Mouse (Mus musculus) liver, postnatal 0 days (tissue): ENCODE data around the gene Gm10282. TPM values are rescaled to one million over a fixed set of nuclear protein-coding genes. Genes with fewer than 3 reads are reported as not detected.

ENCODE experiments used
- ATAC-seq: fragments of 200-750 bp; cut with Nextera tagmentation; 2 replicates; pipeline ENCODE4 v1.8.0; 2017; ENCODE audit warnings: mild to moderate bottlenecking, moderate library complexity
- DNase-seq: peaks from one replicate; pipeline ENCODE4 v3.0.0-alpha.2; 2016
- H3K27ac ChIP-seq: fragments of 300-500 bp; sonication (generic); 2 replicates; pipeline ENCODE4 v1.5.1; 2014; ENCODE audit warnings: antibody characterized with exemption, moderate library complexity, mild to moderate bottlenecking, low read depth
- H3K27me3 ChIP-seq: fragments of 300-500 bp; sonication (generic); 2 replicates; pipeline ENCODE4 v1.6.1; 2014; ENCODE audit warnings: low read length, control low read depth, mixed read lengths; ENCODE audit not compliant: insufficient read depth
- H3K36me3 ChIP-seq: fragments of 300-500 bp; sonication (generic); replicated peaks from 2 replicates; pipeline ENCODE4 v1.6.1; 2014; ENCODE audit warnings: mild to moderate bottlenecking, control low read depth, low read length, moderate library complexity, mixed read lengths; ENCODE audit not compliant: insufficient read depth
- H3K4me1 ChIP-seq: fragments of 300-500 bp; sonication (generic); 2 replicates; pipeline ENCODE4 v1.6.1; 2014; ENCODE audit warnings: antibody characterized with exemption, mild to moderate bottlenecking, control low read depth; ENCODE audit not compliant: insufficient read depth
- H3K4me2 ChIP-seq: fragments of 300-500 bp; sonication (generic); 2 replicates; pipeline ENCODE4 v1.6.1; 2014; ENCODE audit warnings: low read depth, mild to moderate bottlenecking, low read length, moderate library complexity, mixed read lengths
- H3K4me3 ChIP-seq: fragments of 300-500 bp; sonication (generic); 2 replicates; pipeline ENCODE4 v1.5.1; 2014; ENCODE audit warnings: low read depth, low read length
- H3K9ac ChIP-seq: fragments of 300-500 bp; sonication (generic); replicated peaks from 2 replicates; pipeline ENCODE4 v1.6.1; 2014; ENCODE audit warnings: mild to moderate bottlenecking, moderate library complexity
- H3K9me3 ChIP-seq: fragments of 300-500 bp; sonication (generic); 2 replicates; pipeline ENCODE4 v1.6.1; 2016; ENCODE audit warnings: mild to moderate bottlenecking, control low read depth, low read length, mixed read lengths
- CTCF ChIP-seq: sonication (generic); IDR thresholded peaks from 2 replicates; pipeline ENCODE4 v1.5.1; 2016; ENCODE audit warnings: antibody characterized with exemption, low read depth
- EP300 ChIP-seq: IDR thresholded peaks from 2 replicates; pipeline ENCODE4 v1.6.1; 2016; ENCODE audit warnings: antibody characterized with exemption, low read depth, mild to moderate bottlenecking
- WGBS: fragments of 180-500 bp; shearing (Covaris S2); extraction: QIAGEN DNeasy Blood & Tissue Kit; methylation state at CpG from one replicate; pipeline ENCODE4 v1.1.7; 2014; ENCODE audit not compliant: insufficient replicate concordance; 5-methylcytosine and 5-hydroxymethylcytosine counted together
- polyA plus RNA-seq: library from polyadenylated mRNA; unstranded; fragments of >200 nt; fragmentation: Nextera tagmentation; extraction: Ambion mirVana; gene quantifications from 2 replicates; pipeline ENCODE4 v1.2.1, GENCODE M21; 2015

The Gm10282 gene
- polyA plus RNA-seq, 1 experiment from 2014 or later: 6.4 TPM

- H3K9me3 ChIP-seq: no peaks in the 10 kb centered on the region
- no peak for DNase-seq
- H3K27me3 ChIP-seq: no peaks in the 10 kb centered on the region
- no peak for ATAC-seq
- H3K36me3 ChIP-seq: no peaks in the 10 kb centered on the region
- H3K4me3 ChIP-seq: no peak overlapping the region
- no peaks in the 10 kb centered on the region for H3K4me1 ChIP-seq
- H3K27ac ChIP-seq: no peak overlapping the region
- TF ChIP-seq EP300 (no peak), CTCF (no peak)
- no peak overlapping the region for H3K9ac ChIP-seq
- WGBS: 68% methylated on average over 3 of the region's 3 CpGs
- H3K4me2 ChIP-seq: no peak overlapping the region
Measured at GRCm38 (mm10) chr8:72329116-72329515, 24.1 kb upstream of the Gm10282 start.

- peaks cover 9% of the 10 kb centered on the region; the same call in 1 of the 2 replicates for H3K4me1 ChIP-seq
- peaks cover 13% of the 10 kb centered on the region for H3K27me3 ChIP-seq
- no peak overlapping the region for H3K27ac ChIP-seq
- TF ChIP-seq EP300 (no peak), CTCF (no peak)
- no peak for DNase-seq
- no peak overlapping the region for H3K4me3 ChIP-seq
- H3K36me3 ChIP-seq: peaks cover 15% of the 10 kb centered on the region
- H3K9me3 ChIP-seq: no peaks in the 10 kb centered on the region
- 79% methylated on average over 2 of the region's 2 CpGs for WGBS
- H3K9ac ChIP-seq: no peak overlapping the region
- no peak overlapping the region for H3K4me2 ChIP-seq
- ATAC-seq: no peak
Measured at GRCm38 (mm10) chr8:72324708-72325107, 19.6 kb upstream of the Gm10282 start.

- no peak for TF ChIP-seq CTCF
- TF ChIP-seq EP300: no peak
- Histone ChIP-seq H3K36me3 (peaks cover 15% of the 10 kb centered on the region), H3K27me3 (peaks cover 17% of the 10 kb centered on the region), H3K9ac (no peak overlapping the region), H3K27ac (no peak overlapping the region), H3K4me2 (no peak overlapping the region), H3K9me3 (no peaks in the 10 kb centered on the region), H3K4me3 (no peak overlapping the region), H3K4me1 (peaks cover 13% of the 10 kb centered on the region; the same call in 1 of the 2 replicates)
- DNase-seq (no peak), ATAC-seq (no peak)
- WGBS: 78% methylated on average over 10 of the region's 10 CpGs
Measured at GRCm38 (mm10) chr8:72324036-72324706, 19.1 kb upstream of the Gm10282 start.

GRCm38 (mm10) chr8:72323131-72323725 is 18.2 kb upstream of the Gm10282 start:
- peaks cover 13% of the 10 kb centered on the region; the same call in 1 of the 2 replicates for H3K4me1 ChIP-seq
- DNase-seq (no peak), ATAC-seq (no peak)
- H3K27me3 ChIP-seq: peaks cover 18% of the 10 kb centered on the region
- H3K9me3 ChIP-seq: no peaks in the 10 kb centered on the region
- peaks cover 15% of the 10 kb centered on the region for H3K36me3 ChIP-seq
- 57% methylated on average over 6 of the region's 6 CpGs for WGBS
- H3K4me3 ChIP-seq: no peak overlapping the region
- H3K4me2 ChIP-seq: 0 out of 2 replicates have a peak overlapping the region, but pooled peaks have one; percentile 27
- H3K27ac ChIP-seq: peak overlapping the region; percentile 60
- no peak overlapping the region for H3K9ac ChIP-seq
- TF ChIP-seq CTCF (no peak), EP300 (no peak)

- ATAC-seq (no peak), DNase-seq (peak; percentile 73)
- 0 out of 2 replicates have a peak overlapping the region, but pooled peaks have one; percentile 80 for H3K4me2 ChIP-seq
- no peak overlapping the region for H3K4me3 ChIP-seq
- H3K36me3 ChIP-seq: peaks cover 15% of the 10 kb centered on the region
- WGBS: 31% methylated on average over 7 of the region's 7 CpGs
- H3K9ac ChIP-seq: no peak overlapping the region
- no peaks in the 10 kb centered on the region for H3K9me3 ChIP-seq
- peaks cover 18% of the 10 kb centered on the region for H3K27me3 ChIP-seq
- TF ChIP-seq CTCF (no peak), EP300 (peak; percentile 44)
- H3K4me1 ChIP-seq: peaks cover 19% of the 10 kb centered on the region
- H3K27ac ChIP-seq: peak overlapping the region; percentile 60
Measured at GRCm38 (mm10) chr8:72322471-72322889, 17.4 kb upstream of the Gm10282 start.

GRCm38 (mm10) chr8:72321635-72322441 is 16.8 kb upstream of the Gm10282 start:
- Histone ChIP-seq H3K4me1 (peaks cover 25% of the 10 kb centered on the region), H3K4me3 (peak overlapping the region; percentile 67), H3K27me3 (peaks cover 18% of the 10 kb centered on the region), H3K9ac (no peak overlapping the region; the same call in 1 of the 2 replicates), H3K4me2 (peak overlapping the region; percentile 80), H3K36me3 (peaks cover 15% of the 10 kb centered on the region), H3K9me3 (no peaks in the 10 kb centered on the region), H3K27ac (peak overlapping the region; percentile 62)
- no peak for TF ChIP-seq EP300
- no peak for TF ChIP-seq CTCF
- 83% methylated on average over 20 of the region's 20 CpGs for WGBS
- ATAC-seq (no peak), DNase-seq (no peak)
